Mouse (Mus musculus): ENCODE results near the gene Wars.
A peak's percentile ranks its signal among the peaks of the same experiment; 100 is the strongest.

DNA sequence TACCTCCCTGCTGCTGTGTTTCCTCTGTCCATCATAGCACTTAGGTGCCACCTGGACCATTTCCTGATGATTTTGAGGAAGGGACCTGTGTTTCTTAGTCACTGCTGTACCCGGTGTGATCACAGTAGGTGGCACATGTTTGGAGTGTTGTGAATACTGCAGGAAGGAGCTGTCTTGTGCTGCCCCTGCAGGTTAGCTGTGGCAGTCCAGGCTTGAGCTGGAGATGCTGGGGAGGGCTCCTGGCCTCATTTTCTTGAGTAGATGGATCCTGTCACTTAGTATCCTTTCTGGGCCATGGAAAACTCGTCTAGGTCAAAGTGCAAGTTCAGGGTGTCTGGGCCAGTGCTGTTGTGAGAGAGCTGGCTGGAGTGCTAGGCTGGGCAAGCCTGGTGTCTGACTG, 47.3 kb upstream of the Wars start:
- TF ChIP-seq CTCF (IDR thresholded peaks at IDR 0.05; ENCODE audit: low read depth) (peak; percentile 36; the same call in 1 of the 2 replicates), EP300 (optimal IDR thresholded peaks at IDR 0.05) (no peak)
